Mouse (Mus musculus) limb, embryonic 13.5 days (tissue): Measurements from ENCODE around the gene Cdk10. TPM values are rescaled to one million over a fixed set of nuclear protein-coding genes. Genes with fewer than 3 reads are reported as not detected.
"Not testable (repeated sequence)": the region's sequence is repeated elsewhere in the genome, so short reads cannot be mapped to it uniquely, and the experiment has no call there.

Experiments
- ATAC-seq: fragments of 200-750 bp; cut with Nextera tagmentation; 2 replicates; pipeline ENCODE4 v1.8.0; 2017; ENCODE audit warnings: low read depth, moderate number of reproducible peaks, moderate TSS enrichment; ENCODE audit not compliant: low FRiP score
- H3K27ac ChIP-seq: fragments of 300-500 bp; sonication (generic); 2 replicates; pipeline ENCODE4 v1.5.1; 2015; ENCODE audit warnings: inconsistent platforms, mild to moderate bottlenecking, moderate library complexity
- H3K27me3 ChIP-seq: fragments of 300-500 bp; sonication (generic); 2 replicates; pipeline ENCODE4 v1.6.1; 2015; ENCODE audit warnings: mild to moderate bottlenecking, inconsistent platforms
- H3K36me3 ChIP-seq: fragments of 300-500 bp; sonication (generic); 2 replicates; pipeline ENCODE4 v1.6.1; 2015; ENCODE audit warnings: inconsistent platforms, mild to moderate bottlenecking, moderate library complexity
- H3K4me1 ChIP-seq: fragments of 300-500 bp; sonication (generic); 2 replicates; pipeline ENCODE4 v1.6.1; 2015; ENCODE audit warnings: inconsistent platforms
- H3K4me2 ChIP-seq: fragments of 300-500 bp; sonication (generic); replicated peaks from 2 replicates; pipeline ENCODE4 v1.6.1; 2015; ENCODE audit warnings: inconsistent platforms, mild to moderate bottlenecking, moderate library complexity
- H3K4me3 ChIP-seq: fragments of 300-500 bp; sonication (generic); 2 replicates; pipeline ENCODE4 v1.5.1; 2015; ENCODE audit warnings: moderate library complexity, mild to moderate bottlenecking, inconsistent platforms
- H3K9ac ChIP-seq: fragments of 300-500 bp; sonication (generic); 2 replicates; pipeline ENCODE4 v1.6.1; 2015; ENCODE audit warnings: mild to moderate bottlenecking, inconsistent platforms
- H3K9me3 ChIP-seq: fragments of 300-500 bp; sonication (generic); 2 replicates; pipeline ENCODE4 v1.6.1; 2016; ENCODE audit warnings: inconsistent platforms
- WGBS: fragments of 180-500 bp; shearing (Covaris S2); methylation state at CpG from one replicate; pipeline ENCODE4 v1.1.7; 2015; 5-methylcytosine and 5-hydroxymethylcytosine counted together
- polyA plus RNA-seq: library from polyadenylated mRNA; unstranded; fragments of >200 nt; fragmentation: Nextera tagmentation; extraction: Ambion mirVana; gene quantifications from 2 replicates; pipeline ENCODE4 v1.2.1, GENCODE M21; 2015

Gene Cdk10
- polyA plus RNA-seq, 1 experiment from 2014 or later = 37.9 TPM

GRCm38 (mm10) chr8:123211876-123212275 lies 12.8 kb upstream of the Cdk10 start:
- peak overlapping the region; percentile 22; the same call in 1 of the 2 replicates for H3K27ac ChIP-seq
- H3K36me3 ChIP-seq = peaks cover 37% of the 10 kb centered on the region
- H3K27me3 ChIP-seq = no peaks in the 10 kb centered on the region
- H3K4me3 ChIP-seq = peak overlapping the region; percentile 97
- ATAC-seq = no peak
- H3K9me3 ChIP-seq = no peaks in the 10 kb centered on the region
- peaks cover 19% of the 10 kb centered on the region for H3K4me1 ChIP-seq
- 44% methylated on average over 10 of the region's 10 CpGs for WGBS
- peak overlapping the region; percentile 96 for H3K9ac ChIP-seq
- peak overlapping the region; percentile 93 for H3K4me2 ChIP-seq

- under 1% methylated on average over 72 of the region's 76 CpGs for WGBS
- peaks cover 31% of the 10 kb centered on the region for H3K36me3 ChIP-seq
- peak within 1 kb of the TSS; percentile 97 for H3K4me3 ChIP-seq
- H3K4me1 ChIP-seq = peaks cover 19% of the 10 kb centered on the region
- peak within 1 kb of the TSS; percentile 93 for H3K4me2 ChIP-seq
- H3K27ac ChIP-seq = peak within 1 kb of the TSS; percentile 22; the same call in 1 of the 2 replicates
- peak; percentile 94 for ATAC-seq
- peak within 1 kb of the TSS; percentile 96 for H3K9ac ChIP-seq
- no peaks in the 10 kb centered on the region for H3K9me3 ChIP-seq
- no peaks in the 10 kb centered on the region for H3K27me3 ChIP-seq
Observed at GRCm38 (mm10) chr8:123212321-123213117, 12.1 kb upstream of the Cdk10 start, which contains the start of the genes Chmp1a and Spata33. Gene Chmp1a (minus strand): TSS chr8:123212763. Gene Spata33 (plus strand): TSS chr8:123212832.

- ATAC-seq = peak; percentile 28
- peak overlapping the region; percentile 15; the same call in 1 of the 2 replicates for H3K27ac ChIP-seq
Observed at GRCm38 (mm10) chr8:123213118-123213772, 11.4 kb upstream of the Cdk10 start.

GRCm38 (mm10) chr8:123215430-123215829 lies 9.2 kb upstream of the Cdk10 start:
- ATAC-seq = no peak
- WGBS = 67% methylated on average over 3 of the region's 3 CpGs

More at GRCm38 (mm10) chr8:123213118-123213772, 11.4 kb upstream of the Cdk10 start:
- 10% methylated on average over 22 of the region's 22 CpGs for WGBS
- H3K9me3 ChIP-seq = no peaks in the 10 kb centered on the region
- peak overlapping the region; percentile 97 for H3K4me3 ChIP-seq
- no peaks in the 10 kb centered on the region for H3K27me3 ChIP-seq
- H3K4me2 ChIP-seq = peak overlapping the region; percentile 93
- H3K36me3 ChIP-seq = peaks cover 24% of the 10 kb centered on the region
- peaks cover 19% of the 10 kb centered on the region for H3K4me1 ChIP-seq
- H3K9ac ChIP-seq = peak overlapping the region; percentile 96

GRCm38 (mm10) chr8:123220917-123221316 lies 3.7 kb upstream of the Cdk10 start:
- Histone ChIP-seq H3K27me3 (no peaks in the 10 kb centered on the region), H3K4me1 (peaks cover 17% of the 10 kb centered on the region), H3K36me3 (no peaks in the 10 kb centered on the region), H3K4me3 (no peak overlapping the region), H3K4me2 (no peak overlapping the region), H3K9me3 (no peaks in the 10 kb centered on the region), H3K27ac (no peak overlapping the region), H3K9ac (no peak overlapping the region)
- WGBS = 69% methylated on average over 1 of the region's 1 CpGs
- ATAC-seq = no peak

More at GRCm38 (mm10) chr8:123215430-123215829, 9.2 kb upstream of the Cdk10 start:
- no peak overlapping the region for H3K9ac ChIP-seq
- no peaks in the 10 kb centered on the region for H3K9me3 ChIP-seq
- no peak overlapping the region for H3K4me3 ChIP-seq
- H3K27me3 ChIP-seq = no peaks in the 10 kb centered on the region
- no peak overlapping the region for H3K27ac ChIP-seq
- H3K36me3 ChIP-seq = peaks cover 2% of the 10 kb centered on the region
- H3K4me2 ChIP-seq = no peak overlapping the region
- H3K4me1 ChIP-seq = peaks cover 19% of the 10 kb centered on the region

GRCm38 (mm10) chr8:123228416-123228815 lies 3.8 kb downstream of the Cdk10 start:
- Histone ChIP-seq H3K27me3 (peaks cover 13% of the 10 kb centered on the region), H3K36me3 (peaks cover 44% of the 10 kb centered on the region), H3K4me3 (no peak overlapping the region), H3K4me2 (no peak overlapping the region), H3K9me3 (no peaks in the 10 kb centered on the region), H3K27ac (no peak overlapping the region), H3K4me1 (peaks cover 19% of the 10 kb centered on the region), H3K9ac (no peak overlapping the region)
- no peak for ATAC-seq
- 100% methylated on average over 1 of the region's 1 CpGs for WGBS

- not testable (repeated sequence) for H3K4me2 ChIP-seq, H3K4me3 ChIP-seq, H3K9ac ChIP-seq, ATAC-seq, H3K9me3 ChIP-seq, H3K27ac ChIP-seq
- 82% methylated on average over 11 of the region's 11 CpGs for WGBS
- H3K27me3 ChIP-seq = peaks cover 32% of the 10 kb centered on the region
- H3K4me1 ChIP-seq = peaks cover 19% of the 10 kb centered on the region
- peaks cover 44% of the 10 kb centered on the region for H3K36me3 ChIP-seq
Observed at GRCm38 (mm10) chr8:123230326-123230725, 5.7 kb downstream of the Cdk10 start.

GRCm38 (mm10) chr8:123231742-123232141 lies 7.1 kb downstream of the Cdk10 start:
- peaks cover 21% of the 10 kb centered on the region for H3K4me1 ChIP-seq
- no peak overlapping the region for H3K9ac ChIP-seq
- ATAC-seq = no peak
- no peaks in the 10 kb centered on the region for H3K9me3 ChIP-seq
- 54% methylated on average over 5 of the region's 5 CpGs for WGBS
- H3K27me3 ChIP-seq = peaks cover 44% of the 10 kb centered on the region
- H3K27ac ChIP-seq = no peak overlapping the region
- no peak overlapping the region for H3K4me2 ChIP-seq
- H3K4me3 ChIP-seq = no peak overlapping the region
- peaks cover 39% of the 10 kb centered on the region for H3K36me3 ChIP-seq

GRCm38 (mm10) chr8:123232553-123232952 lies 7.9 kb downstream of the Cdk10 start:
- H3K27ac ChIP-seq = no peak overlapping the region
- peaks cover 21% of the 10 kb centered on the region for H3K4me1 ChIP-seq
- H3K27me3 ChIP-seq = peaks cover 50% of the 10 kb centered on the region
- H3K4me3 ChIP-seq = no peak overlapping the region
- WGBS = 28% methylated on average over 7 of the region's 7 CpGs
- no peak overlapping the region for H3K4me2 ChIP-seq
- no peak overlapping the region for H3K9ac ChIP-seq
- no peak for ATAC-seq
- H3K9me3 ChIP-seq = no peaks in the 10 kb centered on the region
- peaks cover 31% of the 10 kb centered on the region for H3K36me3 ChIP-seq

- no peak for ATAC-seq
- H3K4me2 ChIP-seq = no peak overlapping the region
- WGBS = 53% methylated on average over 13 of the region's 13 CpGs
Observed at GRCm38 (mm10) chr8:123233300-123233699, 8.7 kb downstream of the Cdk10 start.

GRCm38 (mm10) chr8:123233760-123234159 lies 9.1 kb downstream of the Cdk10 start:
- Histone ChIP-seq H3K4me2 (no peak overlapping the region), H3K4me3 (no peak overlapping the region), H3K9ac (no peak overlapping the region), H3K27me3 (peaks cover 50% of the 10 kb centered on the region), H3K4me1 (peaks cover 21% of the 10 kb centered on the region), H3K27ac (no peak overlapping the region), H3K36me3 (peaks cover 20% of the 10 kb centered on the region), H3K9me3 (no peaks in the 10 kb centered on the region)
- ATAC-seq = no peak
- 75% methylated on average over 11 of the region's 11 CpGs for WGBS

More at GRCm38 (mm10) chr8:123233300-123233699, 8.7 kb downstream of the Cdk10 start:
- H3K9ac ChIP-seq = peak overlapping the region; percentile 25; the same call in 1 of the 2 replicates
- no peak overlapping the region for H3K27ac ChIP-seq
- no peak overlapping the region for H3K4me3 ChIP-seq
- no peaks in the 10 kb centered on the region for H3K9me3 ChIP-seq
- H3K27me3 ChIP-seq = peaks cover 50% of the 10 kb centered on the region
- H3K36me3 ChIP-seq = peaks cover 24% of the 10 kb centered on the region
- peaks cover 21% of the 10 kb centered on the region for H3K4me1 ChIP-seq

GRCm38 (mm10) chr8:123234918-123235519 lies 10.4 kb downstream of the Cdk10 start:
- peak overlapping the region; percentile 56 for H3K4me3 ChIP-seq
- H3K36me3 ChIP-seq = peaks cover 9% of the 10 kb centered on the region
- H3K27me3 ChIP-seq = peaks cover 50% of the 10 kb centered on the region
- H3K4me2 ChIP-seq = peak overlapping the region; percentile 88
- H3K9me3 ChIP-seq = no peaks in the 10 kb centered on the region
- H3K9ac ChIP-seq = peak overlapping the region; percentile 65; the same call in 1 of the 2 replicates
- 36% methylated on average over 13 of the region's 13 CpGs for WGBS
- ATAC-seq = no peak
- H3K27ac ChIP-seq = no peak overlapping the region
- H3K4me1 ChIP-seq = peaks cover 21% of the 10 kb centered on the region
